23 mouse cellular contexts compared by ENCODE assay signal in the genomic region with DNA sequence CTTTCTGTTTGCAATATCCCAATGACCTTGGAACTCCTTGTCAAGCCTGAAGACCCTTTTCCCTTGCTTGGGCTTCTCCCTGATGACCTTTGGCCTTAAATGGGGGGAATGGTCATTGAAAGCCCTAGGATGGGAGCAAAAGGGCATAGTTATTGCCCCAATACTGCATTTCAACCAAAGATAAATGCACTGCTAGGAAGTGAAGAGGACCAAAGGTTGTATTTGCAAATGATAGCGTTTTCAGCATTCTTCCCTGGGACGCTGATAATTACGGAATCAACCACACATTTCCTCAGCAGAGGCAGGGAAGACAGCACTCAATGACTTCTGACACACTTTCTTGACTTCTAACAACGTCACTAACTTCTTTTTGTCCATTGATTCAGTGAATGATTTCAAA.
"Had no signal": no experiment of that assay in that cellular context is flagged by ENCODE, and none has a peak within 500 bp of the region (broad histone marks: within the 10 kb centered on the region; RNA-seq: fewer than 3 reads in every experiment).

No protein-coding gene starts in this region.

- H3K27me3 ChIP-seq: heart, embryonic 12.5 days; hindbrain, embryonic 12.5 days; hindbrain, embryonic 15.5 days; limb, embryonic 12.5 days; liver, embryonic 13.5 days had no signal

- H3K4me3 ChIP-seq: gastrocnemius, adult 2 months; heart, embryonic 10.5 days; heart, embryonic 12.5 days; hindbrain, embryonic 10.5 days; hindbrain, embryonic 12.5 days; hindbrain, embryonic 15.5 days; layer of hippocampus, adult 2 months; left cerebral cortex, adult 2 months; limb, embryonic 10.5 days; limb, embryonic 12.5 days; liver, embryonic 13.5 days had no signal

- H3K27ac ChIP-seq: gastrocnemius, adult 2 months; heart, embryonic 10.5 days; hindbrain, embryonic 10.5 days; hindbrain, embryonic 12.5 days; hindbrain, embryonic 15.5 days; hindbrain, postnatal 0 days; layer of hippocampus, adult 2 months; left cerebral cortex, adult 2 months; limb, embryonic 10.5 days; limb, embryonic 12.5 days; liver, embryonic 13.5 days had no signal

- ATAC-seq: hindbrain, postnatal 0 days had no signal

- H3K4me2 ChIP-seq: heart, embryonic 12.5 days; hindbrain, embryonic 12.5 days; hindbrain, embryonic 15.5 days; limb, embryonic 12.5 days; liver, embryonic 11.5 days; liver, embryonic 13.5 days had no signal

- H3K9ac ChIP-seq: heart, embryonic 12.5 days; hindbrain, embryonic 12.5 days; hindbrain, embryonic 15.5 days; limb, embryonic 12.5 days; liver, embryonic 13.5 days had no signal

- H3K9me3 ChIP-seq: heart, embryonic 10.5 days; hindbrain, embryonic 12.5 days; hindbrain, embryonic 15.5 days; limb, embryonic 10.5 days; limb, embryonic 12.5 days; liver, embryonic 13.5 days had no signal

- H3K36me3 ChIP-seq: heart, embryonic 10.5 days; heart, embryonic 12.5 days; hindbrain, embryonic 10.5 days; hindbrain, embryonic 12.5 days; hindbrain, embryonic 15.5 days; limb, embryonic 10.5 days; limb, embryonic 12.5 days; liver, embryonic 13.5 days had no signal

- H3K4me1 ChIP-seq: heart, embryonic 10.5 days; hindbrain, embryonic 15.5 days; limb, embryonic 10.5 days; limb, embryonic 12.5 days; liver, embryonic 13.5 days had no signal

- DNase-seq: gastrocnemius, adult 2 months; gastrocnemius, postnatal 10 days; gastrocnemius, postnatal 25 days; heart, adult 18-20 months; heart, postnatal 10 days; heart, postnatal 4 days; kidney, adult 18-20 months; kidney, adult 8-10 months; kidney, postnatal 10 days; kidney, postnatal 25 days; kidney, postnatal 4 days; liver, embryonic 13.5 days had no signal
